Mouse (Mus musculus): ENCODE results near the gene Gm45711. TPM values are rescaled to one million over a fixed set of nuclear protein-coding genes. Genes with fewer than 3 reads are reported as not detected.

Gm45711 gene
- total and polyA plus RNA-seq, 2 experiments from 2014 or later, result not detected

DNA sequence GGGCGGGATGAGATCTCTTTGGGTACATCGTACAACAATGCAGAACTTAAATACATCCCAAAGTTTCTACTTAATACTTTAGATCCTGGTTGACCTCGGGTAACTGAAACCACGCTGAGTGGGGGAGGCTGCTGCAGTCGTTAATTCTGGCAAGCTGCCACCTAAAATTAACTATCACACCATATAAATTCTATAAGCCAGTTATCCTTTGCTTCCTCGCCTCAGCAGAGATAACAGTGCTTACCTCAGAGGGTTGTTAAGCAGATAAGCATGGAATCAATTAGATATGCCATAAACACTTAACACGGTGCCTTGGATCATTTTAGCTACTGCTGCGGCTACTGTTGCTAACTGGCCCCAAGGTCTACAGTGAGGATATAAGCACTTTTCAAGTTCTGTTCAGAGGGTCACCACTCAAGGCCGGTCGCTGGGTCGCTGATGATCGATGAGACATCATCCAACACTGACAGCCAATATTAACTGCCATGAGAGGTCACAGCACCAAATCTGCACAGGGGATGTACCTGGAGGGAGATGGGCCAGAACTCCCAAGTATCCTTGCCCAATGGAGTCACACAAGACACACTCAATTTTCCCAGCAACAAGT is 67.7 kb downstream of the Gm45711 start:
- H3K27me3 ChIP-seq (ENCODE audit: insufficient read depth, low read length), result no peaks in the 10 kb centered on the region
- H3K4me2 ChIP-seq (ENCODE audit: low read depth, low read length, poor library complexity, severe bottlenecking), result no peak overlapping the region
- H3K36me3 ChIP-seq (ENCODE audit: insufficient read depth, low read length), result peaks cover 64% of the 10 kb centered on the region
- 68% methylated on average over 12 of the region's 12 CpGs for WGBS
- TF ChIP-seq CTCF (IDR thresholded peaks at IDR 0.05), result no peak
- no peak overlapping the region for H3K9ac ChIP-seq (replicated peaks; ENCODE audit: low read length, poor library complexity, severe bottlenecking)
- H3K4me3 ChIP-seq (ENCODE audit: low read depth, low read length), result no peak overlapping the region
- no peaks in the 10 kb centered on the region; the same call in 1 of the 2 replicates for H3K4me1 ChIP-seq (ENCODE audit: insufficient read depth, low read length)
- ATAC-seq (ENCODE audit: low FRiP score) (no peak), DNase-seq (ENCODE audit: low spot score) (no peak)
- no peak overlapping the region for H3K27ac ChIP-seq (ENCODE audit: low read depth, low read length)
- H3K9me3 ChIP-seq (ENCODE audit: low read length), result no peaks in the 10 kb centered on the region

DNA sequence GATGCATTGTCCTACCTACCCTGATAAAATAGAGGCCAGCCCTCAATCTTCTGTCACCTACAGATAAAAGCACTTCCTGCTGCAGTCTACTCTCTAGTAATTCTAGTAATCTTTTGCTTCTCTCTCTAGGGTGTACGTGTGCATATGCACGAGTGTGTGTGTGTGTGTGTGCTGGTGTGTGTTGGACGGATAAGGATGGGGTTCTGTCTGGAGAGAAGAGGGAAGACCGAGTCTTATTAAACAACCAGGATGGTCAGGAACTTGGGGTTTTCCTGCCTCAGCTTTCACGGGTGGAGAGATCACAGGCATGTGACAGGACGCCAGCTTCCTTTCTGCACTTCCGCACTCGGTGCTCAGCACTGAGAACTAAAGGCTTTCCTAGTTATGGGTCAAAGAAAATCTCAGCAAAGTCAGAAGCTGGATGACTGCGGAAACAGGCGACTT is 70.4 kb downstream of the Gm45711 start:
- Histone ChIP-seq H3K27me3 (ENCODE audit: insufficient read depth, low read length) (no peaks in the 10 kb centered on the region), H3K36me3 (ENCODE audit: insufficient read depth, low read length) (peaks cover 77% of the 10 kb centered on the region)
- ATAC-seq (ENCODE audit: low FRiP score), result no peak

GRCm38 (mm10) chr8:104234573-104234972 is 75.3 kb downstream of the Gm45711 start:
- H3K36me3 ChIP-seq (ENCODE audit: insufficient read depth, low read length), result peaks cover 80% of the 10 kb centered on the region
- WGBS, result 45% methylated on average over 6 of the region's 6 CpGs
- ATAC-seq (ENCODE audit: low FRiP score) (0 out of 2 replicates have a peak, but pooled peaks have one; percentile 49), DNase-seq (ENCODE audit: low spot score) (peak; percentile 48)
- H3K27ac ChIP-seq (ENCODE audit: low read depth, low read length), result no peak overlapping the region
- no peak overlapping the region for H3K4me3 ChIP-seq (ENCODE audit: low read depth, low read length)
- TF ChIP-seq CTCF (IDR thresholded peaks at IDR 0.05), result peak; percentile 70
- H3K27me3 ChIP-seq (ENCODE audit: insufficient read depth, low read length), result no peaks in the 10 kb centered on the region
- H3K4me1 ChIP-seq (ENCODE audit: insufficient read depth, low read length), result no peaks in the 10 kb centered on the region
- no peaks in the 10 kb centered on the region for H3K9me3 ChIP-seq (ENCODE audit: low read length)
- H3K4me2 ChIP-seq (ENCODE audit: low read depth, low read length, poor library complexity, severe bottlenecking), result no peak overlapping the region
- no peak overlapping the region for H3K9ac ChIP-seq (replicated peaks; ENCODE audit: low read length, poor library complexity, severe bottlenecking)

More for the DNA sequence above, 70.4 kb downstream of the Gm45711 start:
- Histone ChIP-seq H3K4me2 (ENCODE audit: low read depth, low read length, poor library complexity, severe bottlenecking) (no peak overlapping the region), H3K9ac (replicated peaks; ENCODE audit: low read length, poor library complexity, severe bottlenecking) (no peak overlapping the region), H3K27ac (ENCODE audit: low read depth, low read length) (no peak overlapping the region), H3K4me1 (ENCODE audit: insufficient read depth, low read length) (no peaks in the 10 kb centered on the region), H3K9me3 (ENCODE audit: low read length) (no peaks in the 10 kb centered on the region), H3K4me3 (ENCODE audit: low read depth, low read length) (no peak overlapping the region)
- no peak for TF ChIP-seq CTCF (IDR thresholded peaks at IDR 0.05)
- WGBS, result 88% methylated on average over 10 of the region's 10 CpGs
- DNase-seq (ENCODE audit: low spot score), result no peak

DNA sequence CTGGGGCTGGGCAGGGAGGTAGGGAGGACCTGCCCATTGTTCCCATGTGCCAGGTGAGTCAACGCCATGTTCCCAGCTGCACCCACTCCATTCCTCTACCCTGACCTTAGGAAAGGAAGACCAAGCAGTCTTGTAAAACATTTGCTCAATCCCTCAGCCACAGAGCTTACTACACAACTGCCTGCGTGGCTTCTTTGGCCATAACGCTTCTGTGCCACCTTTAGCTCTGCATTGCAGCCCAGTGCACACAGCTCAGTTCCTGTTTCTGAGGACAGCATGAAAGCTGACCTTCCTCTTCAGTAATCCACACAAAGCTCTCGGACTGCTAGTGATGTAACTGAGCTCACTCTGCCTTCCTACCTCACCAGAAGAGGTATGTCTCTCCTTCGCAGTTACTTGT is 77.0 kb downstream of the Gm45711 start:
- no peak for ATAC-seq (ENCODE audit: low FRiP score)
- Histone ChIP-seq H3K36me3 (ENCODE audit: insufficient read depth, low read length) (peaks cover 80% of the 10 kb centered on the region), H3K4me1 (ENCODE audit: insufficient read depth, low read length) (no peaks in the 10 kb centered on the region), H3K27ac (ENCODE audit: low read depth, low read length) (no peak overlapping the region), H3K4me3 (ENCODE audit: low read depth, low read length) (no peak overlapping the region), H3K9ac (replicated peaks; ENCODE audit: low read length, poor library complexity, severe bottlenecking) (no peak overlapping the region), H3K4me2 (ENCODE audit: low read depth, low read length, poor library complexity, severe bottlenecking) (no peak overlapping the region), H3K9me3 (ENCODE audit: low read length) (no peaks in the 10 kb centered on the region), H3K27me3 (ENCODE audit: insufficient read depth, low read length) (no peaks in the 10 kb centered on the region)
- WGBS, result 97% methylated on average over 5 of the region's 5 CpGs
- no peak for TF ChIP-seq CTCF (IDR thresholded peaks at IDR 0.05)
- no peak for DNase-seq (ENCODE audit: low spot score)

DNA sequence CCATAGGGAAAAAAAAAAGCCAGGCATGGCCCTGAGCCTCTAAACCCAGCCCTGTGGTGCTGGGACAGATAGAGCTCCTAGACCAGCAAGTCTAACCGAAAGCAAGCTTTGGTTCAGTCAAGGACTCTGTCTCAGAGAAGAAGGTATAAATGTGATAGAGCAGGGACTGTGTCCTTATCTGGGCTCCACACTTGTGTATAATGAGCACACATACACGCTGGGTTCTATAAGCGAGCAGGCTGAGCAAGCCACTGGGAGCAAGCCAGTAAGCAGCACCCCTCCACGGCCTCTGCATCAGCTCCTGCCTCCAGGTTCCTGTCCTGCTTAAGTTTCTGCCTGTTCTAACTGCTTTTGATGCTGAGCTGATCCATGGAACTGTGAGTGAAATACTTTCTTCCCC is 77.8 kb downstream of the Gm45711 start:
- TF ChIP-seq CTCF (IDR thresholded peaks at IDR 0.05), result no peak
- DNase-seq (ENCODE audit: low spot score), result no peak
- Histone ChIP-seq H3K27ac (ENCODE audit: low read depth, low read length) (no peak overlapping the region), H3K36me3 (ENCODE audit: insufficient read depth, low read length) (peaks cover 81% of the 10 kb centered on the region), H3K4me2 (ENCODE audit: low read depth, low read length, poor library complexity, severe bottlenecking) (no peak overlapping the region), H3K9ac (replicated peaks; ENCODE audit: low read length, poor library complexity, severe bottlenecking) (no peak overlapping the region), H3K9me3 (ENCODE audit: low read length) (no peaks in the 10 kb centered on the region), H3K4me1 (ENCODE audit: insufficient read depth, low read length) (no peaks in the 10 kb centered on the region), H3K4me3 (ENCODE audit: low read depth, low read length) (no peak overlapping the region), H3K27me3 (ENCODE audit: insufficient read depth, low read length) (no peaks in the 10 kb centered on the region)
- WGBS, result 97% methylated on average over 4 of the region's 4 CpGs
- ATAC-seq (ENCODE audit: low FRiP score), result no peak

Other genes with a start within 250 kb of the Gm45711 start
- gene Cdh5, start 208.5 kb downstream of the Gm45711 start, total RNA-seq (2014; rRNA removed), result 18.6 and 22.0 TPM in 2 replicates
- gene Cdh5, start 208.5 kb downstream of the Gm45711 start, polyA plus RNA-seq (2015; fragmentation: Nextera tagmentation; extraction: Ambion mirVana), result 8.6 and 9.7 TPM in 2 replicates
- gene Bean1, start 139.6 kb downstream of the Gm45711 start, total RNA-seq (2014; rRNA removed), result 30.6 and 34.9 TPM in 2 replicates
- gene Bean1, start 139.6 kb downstream of the Gm45711 start, polyA plus RNA-seq (2015; fragmentation: Nextera tagmentation; extraction: Ambion mirVana), result 10.9 and 11.4 TPM in 2 replicates
- gene Tk2, start 61.5 kb downstream of the Gm45711 start, total RNA-seq (2014; rRNA removed), result 36.6 and 45.8 TPM in 2 replicates
- 42.1 and 48.1 TPM in 2 replicates for gene Tk2, start 61.5 kb downstream of the Gm45711 start, polyA plus RNA-seq (2015; fragmentation: Nextera tagmentation; extraction: Ambion mirVana)
- gene Cklf, start 59.2 kb downstream of the Gm45711 start, total RNA-seq (2014; rRNA removed), result 21.5 and 21.7 TPM in 2 replicates
- 29.6 and 31.3 TPM in 2 replicates for gene Cklf, start 59.2 kb downstream of the Gm45711 start, polyA plus RNA-seq (2015; fragmentation: Nextera tagmentation; extraction: Ambion mirVana)
- gene Cmtm2a, start 16.9 kb downstream of the Gm45711 start, total RNA-seq (2014; rRNA removed), result not detected in 2 replicates
- not detected in 2 replicates for gene Cmtm2a, start 16.9 kb downstream of the Gm45711 start, polyA plus RNA-seq (2015; fragmentation: Nextera tagmentation; extraction: Ambion mirVana)
- gene Cmtm1, start 64 bp upstream of the Gm45711 start, total RNA-seq (2014; rRNA removed), result not detected in 2 replicates
- not detected in 2 replicates for gene Cmtm1, start 64 bp upstream of the Gm45711 start, polyA plus RNA-seq (2015; fragmentation: Nextera tagmentation; extraction: Ambion mirVana)
- gene Gm11020, start 11.5 kb upstream of the Gm45711 start, total RNA-seq (2014; rRNA removed), result not detected in 2 replicates
- not detected in 2 replicates for gene Gm11020, start 11.5 kb upstream of the Gm45711 start, polyA plus RNA-seq (2015; fragmentation: Nextera tagmentation; extraction: Ambion mirVana)
- gene Cmtm2b, start 12.1 kb upstream of the Gm45711 start, total RNA-seq (2014; rRNA removed), result not detected in 2 replicates
- gene Cmtm2b, start 12.1 kb upstream of the Gm45711 start, polyA plus RNA-seq (2015; fragmentation: Nextera tagmentation; extraction: Ambion mirVana), result not detected in 2 replicates
- 20.0 and 26.0 TPM in 2 replicates for gene Cmtm3, start 29.3 kb upstream of the Gm45711 start, total RNA-seq (2014; rRNA removed)
- gene Cmtm3, start 29.3 kb upstream of the Gm45711 start, polyA plus RNA-seq (2015; fragmentation: Nextera tagmentation; extraction: Ambion mirVana), result 32.1 and 33.2 TPM in 2 replicates
- gene Cmtm4, start 85.7 kb upstream of the Gm45711 start, total RNA-seq (2014; rRNA removed), result 38.7 and 39.8 TPM in 2 replicates
- gene Cmtm4, start 85.7 kb upstream of the Gm45711 start, polyA plus RNA-seq (2015; fragmentation: Nextera tagmentation; extraction: Ambion mirVana), result 2.5 and 2.7 TPM in 2 replicates
- 80.5 and 106 TPM in 2 replicates for gene Dync1li2, start 133.0 kb upstream of the Gm45711 start, total RNA-seq (2014; rRNA removed)
- gene Dync1li2, start 133.0 kb upstream of the Gm45711 start, polyA plus RNA-seq (2015; fragmentation: Nextera tagmentation; extraction: Ambion mirVana), result 66.5 and 73.4 TPM in 2 replicates
- gene Terb1, start 199.8 kb upstream of the Gm45711 start, total RNA-seq (2014; rRNA removed), result 0.71 and 0.85 TPM in 2 replicates
- 0.68 and 0.81 TPM in 2 replicates for gene Terb1, start 199.8 kb upstream of the Gm45711 start, polyA plus RNA-seq (2015; fragmentation: Nextera tagmentation; extraction: Ambion mirVana)
- 48.1 and 71.7 TPM in 2 replicates for gene Nae1, start 224.6 kb upstream of the Gm45711 start, total RNA-seq (2014; rRNA removed)
- 107 and 108 TPM in 2 replicates for gene Nae1, start 224.6 kb upstream of the Gm45711 start, polyA plus RNA-seq (2015; fragmentation: Nextera tagmentation; extraction: Ambion mirVana)
- 1.6 and 2.8 TPM in 2 replicates for gene Car7, start 224.6 kb upstream of the Gm45711 start, total RNA-seq (2014; rRNA removed)
- 2.3 and 2.5 TPM in 2 replicates for gene Car7, start 224.6 kb upstream of the Gm45711 start, polyA plus RNA-seq (2015; fragmentation: Nextera tagmentation; extraction: Ambion mirVana)

Measured in midbrain, postnatal 0 days (tissue).